Mouse (Mus musculus) liver, adult (tissue): ENCODE results near the gene 1700013H16Rik.
"Not testable (repeated sequence)": the region's sequence is repeated elsewhere in the genome, so short reads cannot be mapped to it uniquely, and the experiment has no call there.

ENCODE experiments used
- GATA4 ChIP-seq: IDR thresholded peaks from 2 replicates; pipeline ENCODE4 v1.6.1; 2014; ENCODE audit warnings: mild to moderate bottlenecking, low read length; ENCODE audit not compliant: insufficient replicate concordance

Gene 1700013H16Rik

DNA sequence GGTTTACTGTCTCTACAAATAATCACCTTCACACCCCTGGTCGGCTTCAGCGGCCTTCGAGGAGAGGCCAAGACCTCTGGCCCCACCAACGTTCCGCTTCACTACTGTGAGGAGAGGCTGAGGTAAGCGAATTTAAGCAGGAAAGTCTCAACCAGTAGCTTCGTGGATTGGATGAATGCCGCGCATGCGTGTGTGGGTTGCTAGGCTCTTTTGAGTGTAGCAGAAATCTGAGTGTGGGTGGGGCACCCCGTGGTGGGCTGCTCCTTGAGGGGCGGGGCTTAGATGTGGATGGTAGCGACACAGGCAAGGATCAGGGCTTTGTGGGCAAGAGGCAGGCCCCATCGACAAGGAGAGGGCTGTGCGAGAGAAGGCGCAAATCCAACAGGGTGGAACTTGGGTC, at the start of gene 1700013H16Rik:
1700013H16Rik (minus strand) TSS at position 96 of the 400 bp plus-strand sequence.
- no peak for TF ChIP-seq GATA4

DNA sequence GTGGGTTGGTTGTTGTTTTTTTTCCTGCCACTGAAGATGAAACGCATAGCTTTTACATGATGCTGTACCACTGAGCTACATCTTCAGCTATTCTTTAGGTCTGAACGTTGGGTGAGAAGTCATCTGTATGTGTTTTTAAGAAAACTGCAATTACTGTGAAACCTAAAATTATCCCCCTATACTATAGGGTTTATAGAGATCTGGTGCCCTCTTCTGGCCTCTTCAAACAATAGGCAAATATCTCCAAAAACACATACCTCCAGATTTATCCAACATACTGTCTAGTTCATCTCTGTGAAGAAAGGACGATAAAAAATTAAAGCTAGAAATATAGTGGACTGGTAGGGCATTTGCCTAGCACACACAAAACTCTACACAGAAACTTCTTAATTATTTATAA, 41.4 kb upstream of the 1700013H16Rik start:
- no peak for TF ChIP-seq GATA4

DNA sequence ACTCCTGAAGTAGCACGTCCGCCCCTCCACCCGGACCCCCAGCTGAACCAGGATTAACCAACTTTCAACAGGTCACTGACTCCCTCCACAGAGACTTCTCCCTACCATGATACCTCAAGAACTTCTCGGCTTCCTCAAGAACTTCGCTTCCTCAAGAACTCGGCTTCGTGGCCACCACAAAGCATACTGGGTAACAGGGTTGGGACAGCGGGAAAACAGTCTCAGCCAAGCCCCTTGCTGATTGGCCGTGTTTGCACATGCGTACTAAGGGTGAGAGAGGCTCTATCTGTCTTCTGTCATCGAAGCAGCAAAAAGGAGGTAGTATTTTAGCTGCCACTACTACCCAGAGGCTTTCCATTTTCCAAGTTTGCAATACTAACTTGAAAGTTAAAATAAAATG, 39.9 kb upstream of the 1700013H16Rik start, which contains the start of gene Xlr:
Xlr (minus strand) TSS at position 188 of the 400 bp plus-strand sequence.
- TF ChIP-seq GATA4: not testable (repeated sequence)

DNA sequence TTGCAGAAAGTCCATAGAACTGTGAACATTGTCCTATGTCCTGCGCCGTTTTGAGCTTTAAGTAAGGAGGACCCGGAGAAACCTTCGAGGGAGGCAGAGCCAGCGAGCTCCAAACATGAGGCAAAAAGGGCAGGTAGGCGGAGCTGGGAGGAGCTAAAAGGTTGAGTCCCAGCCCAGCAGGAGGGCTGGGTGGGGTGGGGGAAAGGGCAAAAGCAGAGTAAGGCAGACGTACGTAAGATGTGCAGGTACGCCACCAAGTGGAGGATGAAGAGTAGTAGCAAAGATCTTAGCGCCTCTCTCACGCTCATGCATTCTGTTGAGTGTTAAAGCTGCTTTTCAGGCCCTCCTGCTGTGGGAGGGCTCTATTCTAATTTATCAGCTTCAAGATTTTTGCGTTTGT, 18.6 kb upstream of the 1700013H16Rik start, which contains the start of gene Zfp36l3:
Zfp36l3 (minus strand) TSS at position 119 of the 400 bp plus-strand sequence.
- TF ChIP-seq GATA4: no peak

DNA sequence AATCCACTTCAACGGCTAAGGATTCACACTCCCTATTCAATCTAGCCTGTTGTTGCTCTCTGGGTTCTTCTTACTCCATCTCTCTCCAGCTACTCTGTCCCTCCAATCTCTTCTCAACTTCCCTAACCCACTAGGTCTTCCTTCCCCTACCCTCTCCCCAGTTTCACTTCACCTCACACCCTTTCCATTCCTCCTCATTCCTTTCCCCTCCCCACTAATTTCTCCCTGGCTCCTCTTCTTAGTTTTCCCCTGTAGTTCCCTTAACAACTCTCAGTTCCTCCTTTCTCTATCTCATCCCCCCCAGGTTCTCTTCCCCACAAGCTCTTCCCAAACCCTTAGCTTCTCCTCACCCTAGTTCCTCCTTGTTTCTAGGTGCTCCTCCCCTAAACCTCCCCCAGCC, 4.8 kb downstream of the 1700013H16Rik start:
- TF ChIP-seq GATA4: no peak

DNA sequence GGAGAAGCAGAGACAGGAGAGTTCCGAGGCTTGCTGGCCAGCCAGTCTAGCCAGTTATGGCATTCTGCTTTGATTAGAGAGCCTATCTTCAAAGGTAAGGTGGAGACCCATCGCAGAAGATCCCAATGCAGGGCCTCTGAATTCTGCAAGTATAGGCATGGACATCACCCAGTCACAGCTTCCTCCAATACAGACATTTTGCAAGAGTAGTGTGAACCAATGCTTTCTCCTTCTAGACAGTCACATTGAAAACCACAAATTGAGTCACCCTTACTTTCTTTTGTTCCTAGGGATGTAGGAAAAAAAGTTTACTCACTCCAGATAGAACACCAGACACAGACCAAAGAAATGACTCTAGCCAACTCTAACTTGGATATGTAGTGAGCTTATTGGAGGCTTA, 28.7 kb downstream of the 1700013H16Rik start:
- TF ChIP-seq GATA4: no peak

DNA sequence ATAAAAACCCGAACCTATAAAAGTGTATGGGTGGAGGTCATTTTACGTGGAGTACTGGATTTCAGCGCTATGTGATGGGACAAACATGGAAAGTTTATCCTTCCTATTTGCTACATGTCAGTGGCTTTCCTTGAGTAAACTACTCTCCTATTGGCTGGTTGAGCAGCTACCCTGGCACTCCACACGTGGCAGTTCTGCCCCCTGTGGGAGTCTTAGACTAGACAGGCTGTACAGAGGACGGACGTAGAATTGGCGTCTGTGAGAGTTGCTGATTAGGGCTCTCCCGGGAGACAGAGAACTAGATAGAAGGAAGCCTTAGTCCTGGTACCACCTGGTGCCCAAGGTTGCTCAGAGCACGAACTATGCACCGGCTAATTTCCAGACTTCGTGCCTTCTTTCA, 33.0 kb downstream of the 1700013H16Rik start, which contains the start of gene 4930502E18Rik:
4930502E18Rik (plus strand) TSS at position 231 of the 400 bp plus-strand sequence.
- no peak for TF ChIP-seq GATA4

DNA sequence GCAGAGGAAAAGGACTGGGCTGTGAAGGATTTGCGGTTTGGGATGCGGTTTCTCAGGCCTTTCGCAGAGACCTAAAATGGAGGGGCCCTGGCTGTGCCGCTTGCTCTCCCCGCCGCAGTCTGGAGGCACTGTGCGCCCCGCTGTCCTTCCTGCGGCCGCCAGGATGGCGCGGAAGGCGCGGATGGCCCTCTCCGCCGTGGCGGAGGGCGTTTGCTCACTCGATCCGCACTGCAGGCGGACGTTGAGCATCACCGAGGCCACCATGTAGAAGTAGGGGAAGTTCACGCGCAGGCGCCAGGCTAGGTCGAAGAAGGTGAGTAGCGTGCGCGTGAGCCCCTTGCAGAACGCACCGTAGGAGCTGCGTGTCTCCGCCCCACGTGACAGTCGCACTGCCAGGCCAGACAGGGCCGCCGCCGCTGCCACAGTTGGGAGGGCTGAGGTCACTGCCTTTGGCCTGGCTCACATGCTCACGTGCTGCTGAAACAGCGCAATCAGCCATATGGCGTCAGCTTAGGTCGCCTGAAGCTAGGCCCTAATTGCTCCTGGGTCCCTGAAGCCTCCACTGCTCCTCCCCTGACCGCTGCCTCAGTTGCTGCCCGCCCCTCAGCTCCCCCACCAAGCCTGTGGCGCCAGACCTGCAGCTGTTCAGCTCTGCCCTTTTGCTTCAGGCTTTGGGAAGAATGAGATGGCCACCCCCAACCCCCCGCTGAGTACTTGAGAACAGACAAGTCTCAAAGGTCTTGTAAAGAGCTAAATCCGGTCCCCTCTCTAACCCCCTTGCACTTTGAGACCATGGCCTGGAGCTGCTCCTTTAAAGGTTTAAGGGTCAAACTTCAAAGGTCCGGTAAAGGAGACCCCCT, 41.1 kb downstream of the 1700013H16Rik start:
- no peak for TF ChIP-seq GATA4

DNA sequence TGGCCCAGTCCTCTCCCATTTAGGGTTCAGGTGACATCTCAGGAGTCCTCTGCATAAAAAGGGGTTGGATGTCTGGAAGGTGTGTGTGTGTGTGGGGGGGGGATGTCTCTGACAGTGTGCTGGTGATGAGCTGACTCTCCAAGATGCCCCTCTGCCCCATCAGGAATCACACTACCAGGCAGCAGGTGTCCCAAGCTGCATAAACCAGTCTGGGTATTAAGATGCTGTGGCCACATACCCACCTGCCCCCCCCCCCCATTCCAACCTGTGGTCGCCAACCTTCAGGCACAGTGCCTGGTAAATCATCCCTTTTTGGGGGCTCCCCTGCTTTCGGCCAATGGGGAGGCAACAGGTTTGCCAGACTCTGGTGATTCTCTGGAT, 41.7 kb downstream of the 1700013H16Rik start:
- no peak for TF ChIP-seq GATA4

DNA sequence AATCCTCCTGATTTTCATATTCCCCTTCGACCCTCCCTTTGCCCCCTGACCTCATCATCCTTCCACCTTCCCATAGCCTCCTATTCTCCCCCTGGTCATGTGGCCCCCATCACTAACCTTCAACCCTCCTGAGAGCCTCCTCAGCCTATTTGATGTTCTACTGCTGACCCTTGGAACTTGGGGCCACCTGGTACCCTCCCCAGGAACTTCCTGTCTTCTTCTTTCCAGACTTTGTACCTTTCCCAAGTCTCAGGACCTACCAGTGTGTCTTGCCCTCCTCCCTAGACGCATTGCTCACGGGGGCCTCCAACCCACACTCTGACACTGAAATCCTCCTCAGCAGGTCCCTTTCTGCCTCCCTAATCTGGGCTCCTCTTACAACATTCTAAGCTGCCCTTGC, 55.0 kb downstream of the 1700013H16Rik start:
- no peak for TF ChIP-seq GATA4

DNA sequence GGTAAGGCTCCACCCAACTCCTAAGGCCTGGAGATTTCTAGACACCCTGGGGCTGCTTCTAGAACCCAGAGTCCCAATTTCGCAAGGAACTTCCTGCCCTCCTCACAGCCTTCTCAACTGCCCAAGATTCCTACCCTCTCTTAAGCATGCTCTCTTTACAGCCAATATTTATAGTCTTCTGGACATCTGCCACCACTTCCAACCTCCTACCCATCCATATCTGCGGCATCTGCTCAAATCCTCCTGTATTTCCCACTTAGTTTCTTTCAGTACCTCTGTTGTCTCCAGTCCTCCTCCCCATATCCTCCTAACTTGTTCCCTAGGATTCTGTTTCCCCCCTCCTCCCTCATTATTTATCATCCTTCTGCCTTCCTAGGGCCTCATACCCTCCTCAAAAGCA, 58.4 kb downstream of the 1700013H16Rik start:
- TF ChIP-seq GATA4: no peak

DNA sequence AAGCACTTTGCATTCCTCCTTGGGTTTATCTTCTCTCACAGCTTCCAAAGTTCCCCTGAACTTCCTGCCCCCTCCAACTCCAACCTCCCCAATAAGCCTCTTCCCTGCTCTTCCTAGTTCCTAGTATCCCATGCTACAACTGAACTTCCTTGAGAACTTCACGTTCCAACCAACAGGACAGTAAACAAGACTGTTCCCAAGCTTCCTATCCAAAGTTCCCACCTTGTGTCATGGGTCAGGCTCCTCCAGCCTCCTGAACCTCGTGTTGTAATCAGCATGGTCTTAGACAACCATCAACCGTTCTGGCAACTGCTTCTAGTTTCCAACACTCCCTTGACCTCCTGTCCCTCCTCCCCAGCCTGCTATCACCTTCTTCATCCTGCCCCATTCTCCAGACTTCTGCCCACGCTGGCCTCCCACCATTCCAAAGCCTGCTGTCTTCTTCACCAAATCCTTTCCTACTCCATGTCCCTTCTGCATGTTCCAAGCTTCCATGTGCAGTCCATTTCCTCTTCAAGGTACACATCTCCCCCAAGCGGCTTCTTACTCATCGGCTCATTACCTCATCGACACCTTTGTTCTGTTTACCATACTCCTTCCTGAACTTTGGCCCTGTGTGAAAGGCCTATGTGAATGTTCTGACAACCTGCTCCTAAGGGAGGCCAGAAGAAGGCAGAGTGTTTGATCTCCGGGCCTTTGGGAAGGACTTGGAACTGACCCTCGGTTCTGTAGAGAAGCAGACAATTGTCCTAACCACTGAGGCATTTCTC, 63.4 kb downstream of the 1700013H16Rik start:
- no peak for TF ChIP-seq GATA4

DNA sequence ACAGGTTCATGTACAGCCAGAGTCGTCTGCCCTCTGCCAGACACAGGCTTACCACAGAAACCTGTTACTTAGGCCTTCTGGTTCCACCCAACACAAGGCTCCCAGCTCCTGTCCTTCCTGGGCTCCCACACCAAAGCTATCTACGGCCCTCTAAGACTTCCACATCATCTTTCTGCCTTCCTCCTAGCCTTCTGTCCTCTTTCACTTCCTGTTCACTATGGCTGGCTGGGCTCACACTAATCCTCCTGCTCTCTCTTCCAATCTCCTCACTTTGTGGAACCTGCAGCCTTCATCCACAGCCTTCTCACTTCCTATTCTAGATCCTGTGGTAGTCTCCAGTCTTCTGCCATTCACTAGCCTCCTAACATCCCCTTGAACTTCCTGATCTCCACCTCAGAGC, 64.5 kb downstream of the 1700013H16Rik start:
- no peak for TF ChIP-seq GATA4
